Mouse (Mus musculus) lung, embryonic 15.5 days (tissue): ENCODE measurements around the gene Fosl2. TPM values are rescaled to one million over a fixed set of nuclear protein-coding genes. Genes with fewer than 3 reads are reported as not detected.
A peak's percentile ranks its signal among the peaks of the same experiment; 100 is the strongest.
"Not testable (repeated sequence)": the region's sequence is repeated elsewhere in the genome, so short reads cannot be mapped to it uniquely, and the experiment has no call there.

Experiments used
- ATAC-seq: fragments of 200-750 bp; cut with Nextera tagmentation; 2 replicates; pipeline ENCODE4 v1.8.0; 2017; ENCODE audit warnings: moderate number of reproducible peaks, borderline replicate concordance; ENCODE audit not compliant: low FRiP score, low TSS enrichment; ENCODE audit errors: extremely low read depth
- H3K27ac ChIP-seq: fragments of 300-500 bp; sonication (generic); 2 replicates; pipeline ENCODE4 v1.5.1; 2015; ENCODE audit warnings: moderate library complexity, mild to moderate bottlenecking, inconsistent platforms
- H3K27me3 ChIP-seq: fragments of 300-500 bp; sonication (generic); 2 replicates; pipeline ENCODE4 v1.6.1; 2015; ENCODE audit warnings: inconsistent platforms
- H3K36me3 ChIP-seq: fragments of 300-500 bp; sonication (generic); 2 replicates; pipeline ENCODE4 v1.6.1; 2015; ENCODE audit warnings: inconsistent platforms
- H3K4me1 ChIP-seq: fragments of 300-500 bp; sonication (generic); 2 replicates; pipeline ENCODE4 v1.6.1; 2015; ENCODE audit warnings: inconsistent platforms
- H3K4me2 ChIP-seq: fragments of 300-500 bp; sonication (generic); 2 replicates; pipeline ENCODE4 v1.6.1; 2015; ENCODE audit warnings: inconsistent platforms, mild to moderate bottlenecking, moderate library complexity
- H3K4me3 ChIP-seq: fragments of 300-500 bp; sonication (generic); 2 replicates; pipeline ENCODE4 v1.5.1; 2015; ENCODE audit warnings: mild to moderate bottlenecking, inconsistent platforms
- H3K9ac ChIP-seq: fragments of 300-500 bp; sonication (generic); 2 replicates; pipeline ENCODE4 v1.6.1; 2015; ENCODE audit warnings: inconsistent platforms
- H3K9me3 ChIP-seq: fragments of 300-500 bp; sonication (generic); 2 replicates; pipeline ENCODE4 v1.6.1; 2016; ENCODE audit warnings: inconsistent platforms
- WGBS: fragments of 180-500 bp; shearing (Covaris S2); methylation state at CpG from one replicate; pipeline ENCODE4 v1.1.7; 2015; 5-methylcytosine and 5-hydroxymethylcytosine counted together
- polyA plus RNA-seq: library from polyadenylated mRNA; unstranded; fragments of >200 nt; fragmentation: Nextera tagmentation; extraction: Ambion mirVana; gene quantifications from 2 replicates; pipeline ENCODE4 v1.2.1, GENCODE M21; 2015

Fosl2 gene
- polyA plus RNA-seq, 1 experiment from 2014 or later: 3.6 TPM

DNA sequence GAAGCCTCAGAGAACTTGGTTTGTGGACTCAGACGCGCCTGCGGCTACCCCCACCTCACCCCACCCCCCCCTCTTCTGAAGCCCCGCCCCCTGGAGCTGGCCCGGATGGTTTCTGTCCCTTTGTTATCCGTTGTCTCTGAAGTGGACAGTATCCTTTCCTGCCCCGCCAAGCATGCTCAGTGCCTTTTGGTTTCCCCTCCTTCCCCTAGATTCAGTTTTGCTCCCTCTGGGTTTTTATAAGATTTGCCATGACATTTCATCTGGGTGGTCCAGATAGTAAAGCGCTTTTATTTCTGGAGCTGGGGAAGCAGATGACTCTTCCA, 17.8 kb downstream of the Fosl2 start:
- peaks cover 41% of the 10 kb centered on the region for H3K36me3 ChIP-seq

DNA sequence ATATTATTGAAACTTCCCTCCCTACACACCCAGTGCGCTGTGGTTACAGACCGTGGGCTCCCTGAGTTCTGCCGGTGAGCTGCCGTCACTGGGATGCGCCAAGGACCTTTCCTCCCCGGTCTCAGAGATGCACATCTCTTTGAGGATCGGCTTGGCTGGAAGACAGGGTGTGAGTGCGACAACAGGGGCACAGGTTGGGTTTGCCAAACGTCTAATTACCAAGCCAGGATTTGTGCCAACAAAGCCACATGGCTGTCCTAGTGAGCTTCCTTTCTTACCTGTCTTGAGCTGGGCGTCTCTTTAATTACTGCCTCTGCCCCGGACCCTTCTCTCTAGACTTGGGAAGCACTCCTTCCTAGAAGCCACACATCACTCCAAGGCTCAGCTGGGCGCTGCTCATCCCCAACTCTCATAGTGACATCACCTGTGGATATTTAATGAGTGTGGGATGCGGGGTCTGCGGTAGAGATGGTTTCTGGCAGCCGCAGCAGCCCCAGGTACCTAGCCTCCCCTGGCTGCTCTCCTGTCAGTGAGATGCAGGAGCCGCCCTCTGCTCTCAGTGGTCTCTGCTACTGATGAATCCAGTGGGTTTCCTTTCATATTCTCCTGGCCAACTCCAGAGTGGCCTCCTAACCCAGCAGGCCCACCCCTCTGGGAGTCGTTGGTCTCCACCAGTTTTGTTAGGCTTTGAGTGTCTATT, 18.3 kb downstream of the Fosl2 start:
- Histone ChIP-seq H3K4me2 (no peak overlapping the region), H3K4me1 (no peaks in the 10 kb centered on the region), H3K36me3 (peaks cover 41% of the 10 kb centered on the region), H3K9ac (no peak overlapping the region), H3K27ac (no peak overlapping the region), H3K27me3 (no peaks in the 10 kb centered on the region), H3K9me3 (no peaks in the 10 kb centered on the region), H3K4me3 (no peak overlapping the region)
- no peak for ATAC-seq
- 79% methylated on average over 17 of the region's 17 CpGs for WGBS

More for the DNA sequence above, 17.8 kb downstream of the Fosl2 start:
- H3K4me3 ChIP-seq: no peak overlapping the region
- WGBS: 32% methylated on average over 8 of the region's 8 CpGs
- H3K9ac ChIP-seq: no peak overlapping the region
- H3K4me1 ChIP-seq: no peaks in the 10 kb centered on the region
- H3K4me2 ChIP-seq: no peak overlapping the region
- no peak overlapping the region for H3K27ac ChIP-seq
- H3K27me3 ChIP-seq: no peaks in the 10 kb centered on the region
- no peak for ATAC-seq
- H3K9me3 ChIP-seq: no peaks in the 10 kb centered on the region

DNA sequence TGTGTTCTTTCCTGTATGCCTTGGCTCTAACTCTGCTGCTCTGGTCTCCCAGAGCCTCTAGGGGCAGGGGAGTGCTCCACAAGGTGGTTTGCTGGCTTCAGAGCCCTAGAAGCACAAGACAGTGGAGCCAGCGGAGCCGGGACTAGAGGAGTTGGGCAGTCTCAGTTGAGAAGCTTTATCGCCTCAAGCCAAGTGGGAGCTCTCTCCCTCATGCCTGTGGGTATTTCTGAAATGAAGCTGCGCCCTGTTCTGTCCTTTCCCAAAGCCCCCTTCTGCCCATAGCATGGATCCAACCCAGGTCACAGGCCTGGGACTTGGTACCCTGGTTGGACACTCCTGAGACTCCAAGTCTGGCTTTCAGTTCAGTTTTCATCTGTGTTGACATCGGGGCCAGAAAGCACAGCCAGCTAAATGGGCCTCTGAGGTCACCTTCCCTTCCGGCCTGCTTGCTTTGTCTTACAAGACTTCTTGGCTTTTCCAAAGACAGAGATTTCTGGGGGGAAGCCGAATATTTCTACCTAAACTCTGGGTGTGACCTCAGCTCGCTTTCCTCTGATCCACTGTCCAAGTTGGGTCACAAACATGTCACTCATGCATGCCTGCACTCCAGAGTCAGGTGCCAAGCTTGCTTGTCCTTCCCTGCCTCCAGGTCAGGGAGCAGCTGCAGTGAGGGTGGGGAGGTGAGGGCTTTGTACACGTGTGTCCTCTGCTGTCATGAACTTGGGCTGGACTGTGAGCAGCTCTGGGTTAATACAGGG, 19.5 kb downstream of the Fosl2 start:
- H3K9me3 ChIP-seq: no peaks in the 10 kb centered on the region
- no peak overlapping the region for H3K9ac ChIP-seq
- 73% methylated on average over 9 of the region's 9 CpGs for WGBS
- no peak overlapping the region for H3K4me3 ChIP-seq
- no peak overlapping the region for H3K27ac ChIP-seq
- ATAC-seq: no peak
- H3K4me1 ChIP-seq: no peaks in the 10 kb centered on the region
- peaks cover 36% of the 10 kb centered on the region for H3K36me3 ChIP-seq
- no peak overlapping the region for H3K4me2 ChIP-seq
- no peaks in the 10 kb centered on the region for H3K27me3 ChIP-seq

DNA sequence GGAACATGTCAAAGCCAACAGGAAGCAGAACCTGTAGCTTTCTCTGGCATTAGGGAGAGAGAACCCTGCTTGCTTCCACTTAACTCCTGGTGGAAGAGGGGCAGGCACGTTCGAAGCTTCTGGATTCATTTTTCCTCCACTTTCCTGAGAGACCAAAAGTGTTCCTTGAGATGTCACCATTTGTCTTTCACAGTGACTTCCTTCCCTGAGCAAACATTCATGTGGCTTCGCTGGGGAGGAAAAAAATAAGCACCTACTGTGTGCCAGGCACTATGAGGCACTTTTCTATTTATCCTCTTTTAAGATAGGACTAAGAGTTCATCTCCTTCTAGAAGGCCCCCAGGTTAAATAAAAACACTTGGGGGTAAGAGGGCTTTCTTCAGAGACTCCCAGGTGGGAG, 20.3 kb downstream of the Fosl2 start:
- Histone ChIP-seq H3K27ac (no peak overlapping the region), H3K9me3 (no peaks in the 10 kb centered on the region), H3K27me3 (no peaks in the 10 kb centered on the region), H3K4me2 (no peak overlapping the region), H3K4me3 (no peak overlapping the region), H3K9ac (no peak overlapping the region), H3K4me1 (no peaks in the 10 kb centered on the region), H3K36me3 (peaks cover 30% of the 10 kb centered on the region)
- 77% methylated on average over 3 of the region's 3 CpGs for WGBS
- no peak for ATAC-seq

DNA sequence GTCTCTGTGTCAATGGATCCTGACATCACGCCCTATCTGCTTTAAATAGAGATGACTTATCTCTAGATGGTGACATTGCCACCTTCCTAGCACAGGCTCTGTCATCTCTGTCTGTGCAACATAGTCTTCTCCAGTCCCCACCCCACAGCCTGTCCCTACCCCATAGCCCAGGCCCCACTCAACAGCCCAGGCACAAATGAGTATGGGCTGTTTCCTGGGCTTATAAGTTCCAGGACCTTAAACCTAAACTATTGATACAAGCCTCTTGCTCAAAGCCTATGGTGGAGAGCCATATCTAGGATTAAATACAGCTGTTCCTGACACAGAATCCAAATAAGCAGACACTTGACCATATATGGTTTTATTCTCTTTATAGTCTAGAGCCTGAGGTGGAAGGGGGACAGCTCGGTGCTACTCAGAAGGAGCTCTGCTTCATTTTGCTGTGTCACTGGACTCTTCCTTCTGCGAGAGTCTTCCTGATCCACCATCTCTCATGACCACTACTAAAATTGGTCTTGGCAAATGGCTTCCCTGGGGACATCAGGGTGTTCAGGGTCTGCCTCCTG, 28.0 kb downstream of the Fosl2 start:
- no peak overlapping the region for H3K9ac ChIP-seq

DNA sequence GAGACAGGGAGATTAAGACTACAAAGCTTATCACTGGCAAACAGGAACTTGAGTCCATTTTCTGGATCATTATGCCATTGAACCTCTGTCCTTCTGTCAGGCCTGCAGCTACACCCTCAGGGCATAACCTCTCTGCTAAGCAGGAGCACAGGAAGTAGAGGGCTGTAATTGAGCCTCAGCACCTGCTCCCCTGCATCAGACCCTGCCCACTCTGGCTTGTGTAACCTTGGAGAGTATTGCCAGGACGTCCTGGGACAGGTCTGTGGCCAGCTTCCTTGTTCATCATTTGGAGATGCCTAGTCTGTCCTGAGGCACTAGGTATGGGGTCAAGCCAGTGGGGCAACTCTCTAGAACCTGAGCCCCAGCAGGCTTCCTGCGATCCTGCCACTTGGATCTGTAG, 36.6 kb downstream of the Fosl2 start:
- no peaks in the 10 kb centered on the region for H3K36me3 ChIP-seq
- no peak for ATAC-seq
- H3K9me3 ChIP-seq: no peaks in the 10 kb centered on the region
- no peaks in the 10 kb centered on the region for H3K4me1 ChIP-seq
- no peak overlapping the region for H3K27ac ChIP-seq
- 65% methylated on average over 2 of the region's 2 CpGs for WGBS
- no peaks in the 10 kb centered on the region for H3K27me3 ChIP-seq
- no peak overlapping the region for H3K4me3 ChIP-seq
- H3K4me2 ChIP-seq: no peak overlapping the region
- no peak overlapping the region for H3K9ac ChIP-seq

More for the DNA sequence above, 28.0 kb downstream of the Fosl2 start:
- Histone ChIP-seq H3K4me2 (no peak overlapping the region), H3K36me3 (no peaks in the 10 kb centered on the region), H3K9me3 (no peaks in the 10 kb centered on the region), H3K4me3 (no peak overlapping the region), H3K27ac (no peak overlapping the region), H3K27me3 (no peaks in the 10 kb centered on the region), H3K4me1 (no peaks in the 10 kb centered on the region)
- no peak for ATAC-seq
- WGBS: 57% methylated on average over 3 of the region's 3 CpGs

DNA sequence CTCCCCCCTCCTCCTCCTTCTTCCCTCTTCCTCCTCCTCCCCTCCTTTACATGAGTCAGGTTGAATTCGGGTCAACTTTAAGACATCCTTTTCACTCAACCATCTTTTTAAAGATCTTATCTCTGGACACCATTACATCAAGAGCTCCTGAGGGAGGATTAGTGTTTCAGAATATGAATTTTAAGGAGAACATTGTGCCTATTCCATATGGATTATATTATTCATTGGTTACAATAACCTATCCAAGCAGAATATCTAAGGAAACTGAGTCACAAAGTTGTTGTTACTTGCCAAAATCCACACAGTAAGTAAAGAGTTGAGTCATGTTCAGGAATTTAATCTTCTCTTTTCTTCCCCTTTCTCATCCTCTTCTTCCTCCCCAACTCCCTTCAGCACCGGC, 41.2 kb downstream of the Fosl2 start:
- no peaks in the 10 kb centered on the region for H3K27me3 ChIP-seq
- H3K4me3 ChIP-seq: no peak overlapping the region
- 58% methylated on average over 2 of the region's 2 CpGs for WGBS
- ATAC-seq: no peak
- no peak overlapping the region for H3K27ac ChIP-seq
- H3K9ac ChIP-seq: no peak overlapping the region
- no peaks in the 10 kb centered on the region for H3K4me1 ChIP-seq
- H3K36me3 ChIP-seq: no peaks in the 10 kb centered on the region
- H3K9me3 ChIP-seq: no peaks in the 10 kb centered on the region
- H3K4me2 ChIP-seq: no peak overlapping the region

DNA sequence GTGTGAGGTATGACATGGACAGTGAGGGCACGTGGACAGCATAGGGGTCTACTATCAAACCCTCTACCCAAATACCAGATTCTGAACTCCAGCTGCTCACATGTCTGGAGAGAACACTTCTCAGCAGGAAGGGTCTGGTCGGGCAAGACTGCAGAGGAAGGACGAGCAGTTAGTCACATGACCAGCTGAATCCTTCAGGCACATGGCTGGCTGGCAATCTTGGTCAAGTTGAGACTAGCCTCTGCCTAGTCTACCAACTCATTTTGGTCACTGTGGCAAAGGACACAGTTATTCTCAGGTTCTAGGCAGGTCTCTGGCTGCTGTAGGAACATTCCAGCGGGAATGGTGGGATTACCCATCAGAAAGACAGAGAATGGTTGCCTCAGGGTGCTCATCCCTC, 42.1 kb downstream of the Fosl2 start:
- H3K36me3 ChIP-seq: no peaks in the 10 kb centered on the region
- H3K9me3 ChIP-seq: no peaks in the 10 kb centered on the region
- H3K27me3 ChIP-seq: no peaks in the 10 kb centered on the region
- no peak overlapping the region for H3K9ac ChIP-seq
- H3K4me2 ChIP-seq: no peak overlapping the region
- H3K27ac ChIP-seq: no peak overlapping the region
- ATAC-seq: no peak
- H3K4me3 ChIP-seq: no peak overlapping the region
- 63% methylated on average over 4 of the region's 4 CpGs for WGBS
- H3K4me1 ChIP-seq: no peaks in the 10 kb centered on the region

DNA sequence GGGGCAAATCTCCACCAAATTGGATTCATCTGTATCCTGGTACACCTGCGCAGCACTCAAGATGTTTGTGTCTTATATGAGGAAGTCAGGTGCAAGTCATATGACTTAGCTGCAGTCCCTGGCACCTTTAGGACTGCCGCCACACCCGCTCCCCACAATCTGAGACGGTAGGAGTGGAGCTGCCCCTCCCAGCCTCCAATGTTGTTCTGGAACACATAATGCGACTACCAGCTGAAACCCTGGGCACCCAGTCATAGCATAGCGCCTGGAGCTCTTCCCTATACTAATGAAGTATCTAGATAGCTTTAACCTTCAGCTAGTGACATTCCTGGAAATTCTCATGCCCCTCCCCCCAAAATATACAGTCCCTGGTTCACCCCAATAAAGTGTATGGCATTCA, 43.1 kb downstream of the Fosl2 start:
- not testable (repeated sequence) for ATAC-seq, H3K4me3 ChIP-seq, H3K9ac ChIP-seq, H3K9me3 ChIP-seq, H3K27ac ChIP-seq, H3K27me3 ChIP-seq, H3K36me3 ChIP-seq, H3K4me1 ChIP-seq, H3K4me2 ChIP-seq
- WGBS: 70% methylated on average over 5 of the region's 6 CpGs

DNA sequence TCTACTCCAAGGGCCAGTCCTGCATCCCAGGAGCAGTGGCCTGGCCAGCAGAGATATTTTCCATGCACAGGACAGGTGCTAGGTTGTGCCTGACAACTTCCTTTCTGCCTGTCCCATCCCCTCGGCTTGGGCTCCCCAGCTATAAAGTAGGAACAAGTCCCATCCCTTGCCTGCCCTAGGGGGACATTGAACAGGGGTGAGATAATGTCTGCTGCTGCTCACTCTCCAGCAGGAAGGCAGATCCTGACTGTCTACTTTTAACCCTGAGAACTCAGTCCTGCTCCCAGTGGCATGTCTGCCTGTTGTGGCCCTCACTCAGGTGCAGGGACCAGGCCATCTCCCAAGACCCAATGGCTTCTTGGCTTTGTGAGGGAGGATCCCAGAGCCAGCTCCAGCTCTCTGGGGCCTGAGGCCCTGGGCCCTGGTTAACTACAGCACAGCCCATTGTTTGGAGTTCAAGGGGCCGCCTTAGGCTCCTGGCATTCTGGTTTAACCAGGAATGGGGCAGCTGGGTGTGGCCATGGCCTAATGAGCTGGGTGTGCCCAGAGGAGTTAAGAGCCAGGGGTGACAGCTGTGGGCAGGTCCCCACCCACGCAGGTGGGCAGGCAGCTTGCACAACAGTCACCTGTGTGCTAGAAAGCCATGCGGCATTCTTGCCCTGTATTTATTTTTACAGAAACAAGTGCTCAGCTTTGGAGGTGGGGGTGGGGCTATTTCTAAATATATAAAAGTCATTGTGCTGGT, 47.5 kb downstream of the Fosl2 start:
- peak overlapping the region; percentile 57 for H3K27ac ChIP-seq
- H3K36me3 ChIP-seq: no peaks in the 10 kb centered on the region
- no peaks in the 10 kb centered on the region for H3K4me1 ChIP-seq
- H3K9ac ChIP-seq: no peak overlapping the region
- H3K27me3 ChIP-seq: no peaks in the 10 kb centered on the region
- ATAC-seq: peak; percentile 70
- WGBS: 52% methylated on average over 4 of the region's 4 CpGs
- H3K4me2 ChIP-seq: no peak overlapping the region
- H3K9me3 ChIP-seq: no peaks in the 10 kb centered on the region
- no peak overlapping the region for H3K4me3 ChIP-seq

DNA sequence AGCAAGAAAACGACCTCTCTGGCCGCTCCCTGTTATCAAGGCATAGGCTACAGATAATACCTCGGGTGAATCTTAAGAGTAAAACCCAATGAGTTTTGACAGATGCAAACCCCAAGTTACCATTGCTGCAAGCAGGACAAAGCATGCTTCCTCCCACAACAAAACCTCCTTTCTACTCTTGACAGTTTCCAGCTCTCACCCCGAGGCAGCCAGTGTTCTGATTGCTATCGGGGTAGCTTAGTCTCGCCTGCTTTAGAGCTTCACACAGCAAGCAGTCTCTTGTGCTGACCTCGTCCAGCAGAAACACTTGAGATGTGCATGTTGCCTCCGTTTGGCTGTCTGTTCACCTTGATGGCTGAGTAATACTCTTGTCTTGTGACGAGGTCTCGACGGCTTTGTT, 52.1 kb downstream of the Fosl2 start:
- Histone ChIP-seq H3K9me3 (no peaks in the 10 kb centered on the region), H3K9ac (no peak overlapping the region), H3K27ac (no peak overlapping the region), H3K36me3 (no peaks in the 10 kb centered on the region), H3K27me3 (no peaks in the 10 kb centered on the region), H3K4me3 (no peak overlapping the region), H3K4me1 (no peaks in the 10 kb centered on the region), H3K4me2 (no peak overlapping the region)
- WGBS: 43% methylated on average over 11 of the region's 11 CpGs
- no peak for ATAC-seq

DNA sequence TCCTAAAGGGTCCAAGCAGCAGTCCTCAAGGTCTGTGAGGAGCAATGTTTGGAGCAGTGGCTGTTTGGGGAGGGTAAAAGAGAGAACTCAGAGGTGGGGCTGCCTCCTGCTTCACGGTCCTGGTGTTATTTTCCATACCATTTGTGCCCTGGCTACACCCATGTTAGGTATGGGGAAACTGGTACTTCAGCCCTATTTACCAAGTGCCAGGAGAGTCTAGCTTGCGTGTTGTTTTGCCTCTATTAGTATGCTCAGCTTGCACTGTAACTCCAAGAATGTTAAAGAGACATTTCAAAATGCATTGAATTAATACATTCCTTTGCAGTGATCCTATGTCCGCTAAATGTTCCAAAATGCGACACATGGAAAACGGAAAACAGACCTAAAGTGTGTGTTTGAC, 55.7 kb downstream of the Fosl2 start:
- ATAC-seq: no peak

More for the DNA sequence above, 55.7 kb downstream of the Fosl2 start:
- no peak overlapping the region for H3K4me3 ChIP-seq
- H3K4me1 ChIP-seq: peaks cover 2% of the 10 kb centered on the region; the same call in 1 of the 2 replicates
- no peak overlapping the region for H3K9ac ChIP-seq
- H3K36me3 ChIP-seq: no peaks in the 10 kb centered on the region
- 68% methylated on average over 5 of the region's 5 CpGs for WGBS
- H3K27ac ChIP-seq: no peak overlapping the region
- no peak overlapping the region for H3K4me2 ChIP-seq
- H3K27me3 ChIP-seq: no peaks in the 10 kb centered on the region
- H3K9me3 ChIP-seq: no peaks in the 10 kb centered on the region
